Mouse (Mus musculus) heart, embryonic 10.5 days (tissue): ENCODE measurements around the gene 9930111J21Rik2. TPM values are rescaled to one million over a fixed set of nuclear protein-coding genes. Genes with fewer than 3 reads are reported as not detected.
"Not testable (repeated sequence)": the region's sequence is repeated elsewhere in the genome, so short reads cannot be mapped to it uniquely, and the experiment has no call there.

Source experiments
- DNase-seq: peaks from one replicate; pipeline ENCODE4 v3.0.0-alpha.2; 2017; ENCODE audit warnings: low spot score
- H3K27ac ChIP-seq: fragments of 300-500 bp; sonication (generic); 2 replicates; pipeline ENCODE4 v1.5.1; 2016; ENCODE audit warnings: mild to moderate bottlenecking
- H3K27me3 ChIP-seq: fragments of 300-500 bp; sonication (generic); 2 replicates; pipeline ENCODE4 v1.6.1; 2016; ENCODE audit warnings: mild to moderate bottlenecking; ENCODE audit not compliant: poor library complexity, insufficient read depth, severe bottlenecking
- H3K36me3 ChIP-seq: fragments of 300-500 bp; sonication (generic); 2 replicates; pipeline ENCODE4 v1.6.1; 2016; ENCODE audit warnings: mild to moderate bottlenecking, moderate library complexity
- H3K4me1 ChIP-seq: fragments of 300-500 bp; sonication (generic); 2 replicates; pipeline ENCODE4 v1.6.1; 2016; ENCODE audit warnings: mild to moderate bottlenecking
- H3K4me3 ChIP-seq: fragments of 300-500 bp; sonication (generic); 2 replicates; pipeline ENCODE4 v1.5.1; 2016; ENCODE audit warnings: mild to moderate bottlenecking, moderate library complexity
- H3K9me3 ChIP-seq: fragments of 300-500 bp; sonication (generic); 2 replicates; pipeline ENCODE4 v1.6.1; 2016; ENCODE audit warnings: mild to moderate bottlenecking, moderate library complexity
- WGBS: fragments of 180-500 bp; shearing (Covaris S2); methylation state at CpG from one replicate; pipeline ENCODE4 v1.1.7; 2016; 5-methylcytosine and 5-hydroxymethylcytosine counted together
- polyA plus RNA-seq: library from polyadenylated mRNA; unstranded; fragments of >200 nt; fragmentation: Nextera tagmentation; extraction: Ambion mirVana; gene quantifications from 2 replicates; pipeline ENCODE4 v1.2.1, GENCODE M21; 2016

9930111J21Rik2 gene
- polyA plus RNA-seq, 1 experiment from 2014 or later, result 0.09 TPM

GRCm38 (mm10) chr11:48980052-48980451 lies 71.0 kb downstream of the 9930111J21Rik2 start:
- not testable (repeated sequence) for DNase-seq, H3K4me3 ChIP-seq, H3K27ac ChIP-seq, H3K36me3 ChIP-seq, H3K9me3 ChIP-seq, H3K4me1 ChIP-seq, H3K27me3 ChIP-seq
- WGBS, result no CpG with 5 or more reads among the region's 5 CpGs

DNA sequence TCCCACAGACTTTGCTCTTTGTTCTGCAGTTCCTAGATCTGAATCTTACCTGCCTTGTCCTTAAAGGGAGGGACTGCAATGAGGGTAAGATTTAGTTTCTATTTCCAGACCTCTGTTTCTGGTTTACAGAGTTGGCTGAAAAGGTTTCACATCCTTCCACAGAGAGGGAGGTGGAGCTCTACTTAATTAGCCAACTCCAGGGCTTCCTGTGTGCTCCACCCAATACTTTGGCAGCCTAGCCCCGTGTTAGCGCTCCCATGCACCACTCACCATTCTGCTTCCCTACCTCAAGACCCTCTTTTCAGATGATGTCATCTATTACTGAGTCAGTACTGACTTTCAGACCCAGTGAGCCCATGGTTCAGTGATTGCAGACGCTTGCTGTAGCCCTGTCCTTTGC lies 71.8 kb downstream of the 9930111J21Rik2 start, which contains the start of gene 9930111J21Rik1:
9930111J21Rik1 (minus strand) TSS at position 148 of the 400 bp plus-strand sequence.
- WGBS, result no CpG with 5 or more reads among the region's 3 CpGs
- not testable (repeated sequence) for H3K27me3 ChIP-seq, H3K9me3 ChIP-seq, H3K4me1 ChIP-seq, DNase-seq, H3K36me3 ChIP-seq, H3K27ac ChIP-seq, H3K4me3 ChIP-seq

- not testable (repeated sequence) for DNase-seq, H3K27me3 ChIP-seq, H3K9me3 ChIP-seq, H3K27ac ChIP-seq, H3K4me1 ChIP-seq, H3K36me3 ChIP-seq, H3K4me3 ChIP-seq
- no CpG with 5 or more reads among the region's 1 CpGs for WGBS
Measured at GRCm38 (mm10) chr11:48978240-48978939, 72.7 kb downstream of the 9930111J21Rik2 start, which contains the start of gene Olfr56. Gene Olfr56 (plus strand): TSS chr11:48978889.

DNA sequence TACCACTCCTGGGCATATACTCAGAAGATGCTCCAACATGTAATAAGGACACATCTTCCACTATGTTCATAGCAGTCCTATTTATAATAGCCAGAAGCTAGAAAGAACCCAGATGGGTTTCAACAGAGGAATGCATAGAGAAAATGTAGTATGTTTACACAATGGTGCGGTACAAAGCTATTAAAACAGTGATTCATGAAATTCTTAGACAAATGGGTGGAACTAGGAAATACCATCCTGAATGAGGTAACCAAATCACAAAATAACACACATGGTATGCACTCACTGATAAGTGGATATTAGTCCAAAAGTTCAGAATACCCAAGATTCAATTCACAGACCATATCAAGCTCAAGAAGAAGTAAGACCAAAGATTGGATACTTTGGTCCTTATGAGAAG lies 76.4 kb downstream of the 9930111J21Rik2 start:
- H3K4me3 ChIP-seq, H3K36me3 ChIP-seq, H3K4me1 ChIP-seq, H3K9me3 ChIP-seq, DNase-seq, H3K27me3 ChIP-seq, H3K27ac ChIP-seq: not testable (repeated sequence)
- no CpG with 5 or more reads among the region's 1 CpGs for WGBS

Other genes with a start within 250 kb of the 9930111J21Rik2 start
- gene Trim41, start 233.9 kb downstream of the 9930111J21Rik2 start, polyA plus RNA-seq, result 3.0 and 4.7 TPM in 2 replicates
- gene Trim7, start 225.1 kb downstream of the 9930111J21Rik2 start, polyA plus RNA-seq, result 0.18 and 0.44 TPM in 2 replicates
- gene Gm12184, start 224.6 kb downstream of the 9930111J21Rik2 start, polyA plus RNA-seq, result 0.68 and 1.9 TPM in 2 replicates
- gene Irgm1, start 179.6 kb downstream of the 9930111J21Rik2 start, polyA plus RNA-seq, result 3.0 and 3.6 TPM in 2 replicates
- gene Gm5431, start 149.0 kb downstream of the 9930111J21Rik2 start, polyA plus RNA-seq, result 0.06 and 0.07 TPM in 2 replicates
- gene Psme2b, start 105.1 kb downstream of the 9930111J21Rik2 start, polyA plus RNA-seq, result 1.9 and 2.0 TPM in 2 replicates
- gene Olfr56, start 72.4 kb downstream of the 9930111J21Rik2 start, polyA plus RNA-seq, result not detected in 2 replicates
- 0.11 TPM in 1 of 2 replicates, not detected in the other for gene 9930111J21Rik1, start 71.8 kb downstream of the 9930111J21Rik2 start, polyA plus RNA-seq
- not detected in 2 replicates for gene Gm12185, start 59.0 kb downstream of the 9930111J21Rik2 start, polyA plus RNA-seq
- gene Tgtp1, start 57.1 kb downstream of the 9930111J21Rik2 start, polyA plus RNA-seq, result 0.34 TPM in 1 of 2 replicates, not detected in the other
- not detected in 2 replicates for gene Tgtp2, start 13.0 kb upstream of the 9930111J21Rik2 start, polyA plus RNA-seq
- gene Ifi47, start 25.3 kb upstream of the 9930111J21Rik2 start, polyA plus RNA-seq, result 0.30 and 0.33 TPM in 2 replicates
- not detected in 2 replicates for gene Olfr1396, start 63.6 kb upstream of the 9930111J21Rik2 start, polyA plus RNA-seq
- gene Olfr1395, start 91.0 kb upstream of the 9930111J21Rik2 start, polyA plus RNA-seq, result not detected in 2 replicates
- not detected in 2 replicates for gene Olfr1394, start 103.1 kb upstream of the 9930111J21Rik2 start, polyA plus RNA-seq
- gene Btnl9, start 135.9 kb upstream of the 9930111J21Rik2 start, polyA plus RNA-seq, result 0.11 and 0.23 TPM in 2 replicates
- gene Zfp62, start 152.1 kb upstream of the 9930111J21Rik2 start, polyA plus RNA-seq, result 32.8 and 34.6 TPM in 2 replicates
- 41.1 and 46.9 TPM in 2 replicates for gene Mgat1, start 192.9 kb upstream of the 9930111J21Rik2 start, polyA plus RNA-seq
- gene Olfr1393, start 227.1 kb upstream of the 9930111J21Rik2 start, polyA plus RNA-seq, result not detected in 2 replicates
- gene Olfr1392, start 234.0 kb upstream of the 9930111J21Rik2 start, polyA plus RNA-seq, result not detected in 2 replicates